Mouse (Mus musculus): ENCODE data around the gene Hsh2d. TPM values are rescaled to one million over a fixed set of nuclear protein-coding genes. Genes with fewer than 3 reads are reported as not detected.

Hsh2d gene
- total RNA-seq, 2 experiments from 2014 or later, result not detected

Other genes with a start within 250 kb of the Hsh2d start
- 10 to 100 TPM; 17.0 to 17.7 TPM for gene Zfp961, start 238.6 kb upstream of the Hsh2d start, total RNA-seq (2021)
- not detected for gene Cyp4f18, start 180.0 kb upstream of the Hsh2d start, total RNA-seq (2021)
- gene Olfr372, start 148.4 kb upstream of the Hsh2d start, total RNA-seq (2021), result not detected
- not detected for gene Olfr373, start 106.5 kb upstream of the Hsh2d start, total RNA-seq (2021)
- gene Olfr374, start 82.6 kb upstream of the Hsh2d start, total RNA-seq (2021), result not detected
- gene Tpm4, start 54.7 kb upstream of the Hsh2d start, total RNA-seq (2021), result 10 to 100 TPM; 38.0 to 42.4 TPM
- gene Rab8a, start 28.4 kb upstream of the Hsh2d start, total RNA-seq (2021), result 10 to 100 TPM; 37.8 to 43.1 TPM
- not detected for gene Cib3, start 23.2 kb downstream of the Hsh2d start, total RNA-seq (2021)
- gene Gm11034, start 24.0 kb downstream of the Hsh2d start, total RNA-seq (2021), result not detected
- 10 to 100 TPM; 52.2 to 56.5 TPM for gene Fam32a, start 30.1 kb downstream of the Hsh2d start, total RNA-seq (2021)
- 100 to 1,000 TPM in 1 of 2 experiments, 10 to 100 TPM in 1; 98.9 to 106 TPM for gene Ap1m1, start 50.4 kb downstream of the Hsh2d start, total RNA-seq (2021)
- gene Gm10282, start 115.6 kb downstream of the Hsh2d start, total RNA-seq (2021), result 10 to 100 TPM in 1 of 2 experiments, 1 to 10 TPM in 1; 9.7 to 10.6 TPM
- gene Klf2, start 129.4 kb downstream of the Hsh2d start, total RNA-seq (2021), result 10 to 100 TPM; 20.2 to 22.0 TPM
- 10 to 100 TPM; 69.7 to 72.4 TPM for gene Eps15l1, start 231.8 kb downstream of the Hsh2d start, total RNA-seq (2021)

Data from layer of hippocampus, postnatal 14 days (tissue).